Mouse (Mus musculus): ENCODE measurements at regions not wholly inside any gene's neighbourhood (a gene's known extent, or its start where the extent isn't known, plus 50 kb on each side); places are given as distances from the start of the nearest gene placed in this dataset.
A peak's percentile ranks its signal among the peaks of the same experiment; 100 is the strongest.
"Not testable (repeated sequence)": the region's sequence is repeated elsewhere in the genome, so short reads cannot be mapped to it uniquely, and the experiment has no call there.

DNA sequence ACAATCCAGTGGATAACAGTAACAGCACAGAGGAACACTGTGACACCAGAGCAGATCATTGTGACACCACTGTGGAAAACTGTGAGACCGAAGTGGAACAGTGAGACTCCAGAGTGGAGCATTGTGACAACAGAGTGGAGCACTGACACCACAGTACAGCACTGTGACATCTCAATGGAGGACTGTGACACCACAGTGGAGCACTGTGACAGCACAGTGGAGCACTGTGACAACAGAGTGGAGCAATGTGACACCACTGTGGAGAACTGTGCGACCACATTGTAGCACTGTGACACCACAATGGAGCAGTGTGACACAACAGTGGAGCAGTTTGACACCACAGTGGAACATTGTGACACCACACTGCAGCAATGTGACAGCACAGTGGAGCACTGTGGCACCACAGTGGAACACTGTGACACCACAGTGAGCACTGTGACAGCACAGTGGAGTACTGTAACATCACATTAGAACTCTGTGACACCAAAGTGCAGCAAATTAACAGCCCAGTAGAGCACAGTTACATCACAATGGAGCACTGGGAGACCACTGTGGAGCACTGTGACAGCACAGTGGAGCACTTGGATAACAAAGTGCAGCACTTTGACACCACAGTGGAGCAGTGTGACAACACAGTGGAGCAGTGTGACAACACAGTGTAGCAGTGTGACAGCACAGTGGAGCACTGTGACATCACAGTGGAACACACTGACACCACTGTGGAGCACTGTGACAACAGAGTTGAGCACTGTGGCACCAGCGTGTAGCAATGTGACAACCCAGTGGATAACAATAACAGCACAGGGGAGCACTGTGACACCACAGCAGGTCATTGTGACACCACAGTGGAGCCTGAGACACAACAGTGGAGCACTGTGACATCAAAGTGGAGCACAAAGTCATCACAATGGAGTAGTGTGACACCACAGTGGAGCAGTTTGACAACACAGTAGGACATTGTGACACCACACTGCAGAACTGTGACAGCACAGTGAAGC lies 84.9 kb upstream of the Vmn1r2 start:
- H3K9ac ChIP-seq (replicated peaks): no peak overlapping the region
- ATAC-seq (ENCODE audit: low FRiP score): no peak
- peaks cover 77% of the 10 kb centered on the region for H3K9me3 ChIP-seq (replicated peaks)
- no peak overlapping the region for H3K4me3 ChIP-seq (replicated peaks)
- WGBS: 80% methylated on average over 3 of the region's 3 CpGs
- H3K36me3 ChIP-seq: no peaks in the 10 kb centered on the region
- H3K27ac ChIP-seq (replicated peaks): no peak overlapping the region
- no peak overlapping the region for H3K4me2 ChIP-seq
- H3K4me1 ChIP-seq: no peaks in the 10 kb centered on the region
- H3K27me3 ChIP-seq (replicated peaks): no peaks in the 10 kb centered on the region

DNA sequence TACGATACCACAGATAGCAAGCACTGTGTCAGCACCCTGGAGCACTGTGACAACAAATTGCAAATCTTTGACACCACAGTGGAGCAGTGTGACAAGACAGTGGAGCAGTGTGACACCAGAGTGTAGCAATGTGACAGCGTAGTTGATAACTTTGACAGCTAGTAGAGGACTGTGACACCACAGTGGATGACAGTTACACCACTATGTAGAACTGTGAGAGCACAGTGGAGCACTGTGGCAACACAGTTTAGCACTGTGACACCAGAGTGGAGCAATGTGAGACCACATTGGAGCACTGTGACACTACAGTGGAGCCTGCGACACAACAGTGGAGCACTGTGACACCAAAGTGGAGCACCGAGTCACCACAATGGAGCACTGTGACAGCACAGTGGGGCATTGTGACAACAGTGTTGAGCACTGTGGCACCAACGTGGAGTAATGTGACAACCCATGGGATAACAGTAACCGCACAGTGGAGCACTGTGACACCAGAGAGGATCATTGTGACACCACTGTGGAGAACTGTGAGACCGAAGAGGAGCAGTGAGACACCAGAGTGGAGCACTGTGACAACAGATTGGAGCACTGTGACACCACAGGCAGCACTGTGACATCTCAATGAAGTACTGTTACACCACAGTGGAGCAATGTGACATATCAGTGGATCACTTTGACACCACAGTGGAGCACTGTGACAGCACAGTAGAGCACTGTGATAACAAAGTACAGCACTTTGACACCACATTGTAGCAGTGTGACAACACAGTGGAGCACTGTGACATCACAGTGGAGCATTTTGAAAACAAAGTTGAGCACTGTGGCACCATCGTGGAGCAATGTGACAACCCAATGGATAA lies 83.7 kb upstream of the Vmn1r2 start:
- Histone ChIP-seq H3K4me2 (no peak overlapping the region), H3K27ac (replicated peaks) (no peak overlapping the region), H3K9ac (replicated peaks) (no peak overlapping the region), H3K4me3 (replicated peaks) (no peak overlapping the region), H3K9me3 (replicated peaks) (peaks cover 81% of the 10 kb centered on the region), H3K4me1 (no peaks in the 10 kb centered on the region), H3K27me3 (replicated peaks) (no peaks in the 10 kb centered on the region), H3K36me3 (no peaks in the 10 kb centered on the region)
- peak; percentile 16 for ATAC-seq (ENCODE audit: low FRiP score)
- 56% methylated on average over 8 of the region's 8 CpGs for WGBS

DNA sequence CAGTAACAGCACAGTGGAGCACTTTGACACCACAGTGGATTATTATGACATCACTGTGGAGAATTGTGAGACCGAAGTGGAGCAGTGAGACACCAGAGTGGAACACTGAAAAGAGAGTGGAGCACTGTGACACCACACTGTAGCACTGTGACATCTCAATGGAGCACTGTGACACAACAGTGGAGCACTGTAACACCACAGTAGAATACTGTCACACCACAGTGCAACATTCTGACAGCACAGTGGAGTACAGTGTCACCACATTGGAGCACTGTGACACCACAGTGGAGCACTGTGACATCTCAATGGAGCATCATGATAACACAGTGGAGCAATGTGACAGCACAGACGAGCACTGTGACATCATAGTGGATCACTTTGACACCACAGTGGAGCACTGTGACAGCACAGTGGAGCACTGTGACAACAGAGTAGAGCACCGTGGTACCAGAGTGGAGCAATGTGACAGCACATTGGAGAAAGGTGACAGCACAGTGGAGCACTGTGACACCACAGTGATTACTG lies 83.0 kb upstream of the Vmn1r2 start:
- no peak overlapping the region for H3K4me2 ChIP-seq
- H3K4me3 ChIP-seq (replicated peaks): no peak overlapping the region
- H3K36me3 ChIP-seq: no peaks in the 10 kb centered on the region
- no peak for ATAC-seq (ENCODE audit: low FRiP score)
- no peak overlapping the region for H3K9ac ChIP-seq (replicated peaks)
- no peak overlapping the region for H3K27ac ChIP-seq (replicated peaks)
- peaks cover 80% of the 10 kb centered on the region for H3K9me3 ChIP-seq (replicated peaks)
- H3K27me3 ChIP-seq (replicated peaks): no peaks in the 10 kb centered on the region
- no peaks in the 10 kb centered on the region for H3K4me1 ChIP-seq
- 70% methylated on average over 3 of the region's 3 CpGs for WGBS

GRCm38 (mm10) chr4:3085456-3086448 lies 81.4 kb upstream of the Vmn1r2 start:
- no peak overlapping the region for H3K4me2 ChIP-seq
- no peaks in the 10 kb centered on the region for H3K27me3 ChIP-seq (replicated peaks)
- no peak overlapping the region for H3K4me3 ChIP-seq (replicated peaks)
- 58% methylated on average over 6 of the region's 6 CpGs for WGBS
- H3K9ac ChIP-seq (replicated peaks): no peak overlapping the region
- H3K36me3 ChIP-seq: no peaks in the 10 kb centered on the region
- H3K27ac ChIP-seq (replicated peaks): no peak overlapping the region
- no peaks in the 10 kb centered on the region for H3K4me1 ChIP-seq
- 0 out of 2 replicates have a peak, but pooled peaks have one; percentile 4 for ATAC-seq (ENCODE audit: low FRiP score)
- H3K9me3 ChIP-seq (replicated peaks): peaks cover 78% of the 10 kb centered on the region

- WGBS: 81% methylated on average over 7 of the region's 7 CpGs
- peaks cover 65% of the 10 kb centered on the region for H3K9me3 ChIP-seq (replicated peaks)
- not testable (repeated sequence) for H3K4me1 ChIP-seq; H3K27ac ChIP-seq (replicated peaks); H3K36me3 ChIP-seq; ATAC-seq (ENCODE audit: low FRiP score); H3K4me3 ChIP-seq (replicated peaks); H3K9ac ChIP-seq (replicated peaks); H3K4me2 ChIP-seq; H3K27me3 ChIP-seq (replicated peaks)
Measured at GRCm38 (mm10) chr4:3087616-3088015, 79.5 kb upstream of the Vmn1r2 start.

GRCm38 (mm10) chr4:3089567-3090377 lies 77.3 kb upstream of the Vmn1r2 start:
- no peak overlapping the region for H3K4me2 ChIP-seq
- no peak overlapping the region for H3K27ac ChIP-seq (replicated peaks)
- no peak overlapping the region for H3K4me3 ChIP-seq (replicated peaks)
- 59% methylated on average over 13 of the region's 13 CpGs for WGBS
- no peaks in the 10 kb centered on the region for H3K36me3 ChIP-seq
- no peaks in the 10 kb centered on the region for H3K27me3 ChIP-seq (replicated peaks)
- H3K9me3 ChIP-seq (replicated peaks): peaks cover 44% of the 10 kb centered on the region
- 0 out of 2 replicates have a peak, but pooled peaks have one; percentile 39 for ATAC-seq (ENCODE audit: low FRiP score)
- no peak overlapping the region for H3K9ac ChIP-seq (replicated peaks)
- no peaks in the 10 kb centered on the region for H3K4me1 ChIP-seq

GRCm38 (mm10) chr4:3090378-3090735 lies 76.8 kb upstream of the Vmn1r2 start:
- no peak for ATAC-seq (ENCODE audit: low FRiP score)
- no peak overlapping the region for H3K4me3 ChIP-seq (replicated peaks)
- 79% methylated on average over 11 of the region's 11 CpGs for WGBS

DNA sequence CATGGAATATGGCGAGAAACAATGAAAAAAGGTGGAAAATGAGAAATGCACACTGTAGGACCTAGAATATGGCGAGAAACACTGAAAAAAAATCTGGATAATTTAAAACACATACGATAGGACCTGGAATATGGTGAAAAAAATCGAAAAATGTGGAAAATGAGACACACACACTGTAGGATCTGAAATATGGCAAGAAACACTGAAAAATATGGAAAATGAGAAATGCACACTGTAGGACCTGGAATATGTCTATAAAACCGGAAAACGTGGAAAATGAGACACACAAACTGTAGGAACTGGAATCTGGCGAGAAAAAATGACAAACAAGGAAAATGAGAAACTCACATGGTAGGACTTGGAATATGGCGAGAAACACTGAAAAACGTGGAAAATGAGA lies 76.4 kb upstream of the Vmn1r2 start:
- Histone ChIP-seq H3K4me3 (replicated peaks) (no peak overlapping the region), H3K36me3 (no peaks in the 10 kb centered on the region), H3K9me3 (replicated peaks) (peaks cover 36% of the 10 kb centered on the region), H3K9ac (replicated peaks) (no peak overlapping the region), H3K27me3 (replicated peaks) (no peaks in the 10 kb centered on the region), H3K27ac (replicated peaks) (no peak overlapping the region), H3K4me1 (no peaks in the 10 kb centered on the region), H3K4me2 (no peak overlapping the region)
- WGBS: 74% methylated on average over 9 of the region's 9 CpGs
- peak; percentile 61; the same call in 1 of the 2 replicates for ATAC-seq (ENCODE audit: low FRiP score)

More at GRCm38 (mm10) chr4:3090378-3090735, 76.8 kb upstream of the Vmn1r2 start:
- H3K9ac ChIP-seq (replicated peaks): no peak overlapping the region
- H3K9me3 ChIP-seq (replicated peaks): peaks cover 40% of the 10 kb centered on the region
- H3K4me2 ChIP-seq: no peak overlapping the region
- no peaks in the 10 kb centered on the region for H3K27me3 ChIP-seq (replicated peaks)
- H3K36me3 ChIP-seq: no peaks in the 10 kb centered on the region
- H3K27ac ChIP-seq (replicated peaks): no peak overlapping the region
- no peaks in the 10 kb centered on the region for H3K4me1 ChIP-seq

Data from neural tube, embryonic 15.5 days (tissue).